Mouse (Mus musculus): ENCODE data around the gene Mrpl3. TPM values are rescaled to one million over a fixed set of nuclear protein-coding genes. Genes with fewer than 3 reads are reported as not detected.
"Not testable (repeated sequence)": the region's sequence is repeated elsewhere in the genome, so short reads cannot be mapped to it uniquely, and the experiment has no call there.

Gene Mrpl3
- total RNA-seq (2021) = 100 to 1,000 TPM; 193 to 216 TPM
- long read RNA-seq, experiment 1, transcript Mrpl3-205 (9 exons, 2,309 nt) = minor isoform, 5 of 127 reads
- long read RNA-seq, experiment 1, transcript Mrpl3-201 (10 exons, 3,972 nt) = major isoform, 112 of 127 reads
- long read RNA-seq, experiment 1, partial matches to known transcripts = 6 of 127 reads
- long read RNA-seq, experiment 1, other reads (novel, unspliced or antisense) = 3 of 127 reads
- long read RNA-seq, experiment 2, transcript Mrpl3-201 (10 exons, 3,972 nt) = major isoform, 71 of 87 reads
- long read RNA-seq, experiment 2, partial matches to known transcripts = 6 of 87 reads
- long read RNA-seq, experiment 2, other reads (novel, unspliced or antisense) = 10 of 87 reads

DNA sequence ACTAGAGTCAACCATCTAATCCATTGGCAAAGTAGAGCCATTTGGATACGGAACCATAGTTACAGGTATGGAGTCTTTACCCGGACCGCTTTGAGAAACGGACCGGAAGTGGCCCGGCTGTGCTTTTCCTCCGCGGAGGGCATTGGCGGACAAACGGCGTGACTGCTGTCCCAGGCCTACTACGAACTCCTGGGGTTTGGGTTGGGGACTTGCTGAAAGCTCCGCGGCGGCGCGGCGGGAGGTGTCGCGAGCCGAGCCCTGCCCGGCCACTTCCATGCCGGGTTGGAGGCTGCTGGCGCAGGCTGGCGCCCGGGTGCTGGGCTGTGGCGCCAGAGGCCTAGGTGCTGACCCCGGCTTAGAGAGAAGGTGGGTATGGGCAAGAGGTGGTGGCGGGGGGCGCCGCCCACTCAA lies at the start of gene Mrpl3:
TSS of gene Mrpl3 (plus strand) at position 93 of the 411 bp plus-strand sequence.
- DNase-seq = peak; percentile 85 to 94

DNA sequence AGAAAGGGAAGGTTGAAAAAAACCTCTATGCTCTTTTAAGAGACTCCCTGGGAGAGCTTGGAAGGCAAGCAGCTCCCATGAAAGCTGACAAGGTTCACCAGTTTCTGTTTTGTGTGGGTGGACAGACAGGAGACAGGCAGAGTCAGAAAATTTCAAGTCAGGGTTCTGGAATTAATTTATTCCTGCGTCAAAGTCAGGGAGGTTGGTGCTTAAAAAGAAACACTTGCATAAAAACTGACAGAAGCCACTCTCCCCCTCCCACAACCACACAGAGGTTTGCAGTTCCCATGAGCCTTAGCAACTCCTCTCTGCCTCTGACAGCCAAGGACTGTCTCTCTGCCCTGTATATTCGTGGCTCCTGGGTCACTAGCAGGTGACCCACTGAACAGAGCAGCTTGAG lies 42.3 kb upstream of the Mrpl3 start:
- DNase-seq = no peak

DNA sequence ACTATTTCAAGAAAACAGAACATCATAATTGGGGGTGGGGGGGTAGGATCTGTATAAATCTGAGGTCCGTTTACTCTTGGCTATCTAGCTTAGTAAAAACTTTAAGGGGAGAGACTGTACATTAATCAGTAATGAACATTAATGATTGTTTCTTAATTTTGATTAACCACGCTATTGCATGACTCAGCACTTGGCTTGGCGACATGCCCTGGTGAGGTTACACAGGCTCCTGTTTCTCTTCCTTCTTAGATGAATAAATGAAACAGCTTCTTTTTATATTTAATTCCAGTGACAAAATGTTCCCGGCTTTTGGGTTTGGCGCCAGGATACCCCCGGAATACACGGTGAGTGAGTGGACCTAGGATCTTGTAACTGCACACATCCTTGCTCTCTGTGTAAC lies 34.9 kb upstream of the Mrpl3 start:
- no peak for DNase-seq

DNA sequence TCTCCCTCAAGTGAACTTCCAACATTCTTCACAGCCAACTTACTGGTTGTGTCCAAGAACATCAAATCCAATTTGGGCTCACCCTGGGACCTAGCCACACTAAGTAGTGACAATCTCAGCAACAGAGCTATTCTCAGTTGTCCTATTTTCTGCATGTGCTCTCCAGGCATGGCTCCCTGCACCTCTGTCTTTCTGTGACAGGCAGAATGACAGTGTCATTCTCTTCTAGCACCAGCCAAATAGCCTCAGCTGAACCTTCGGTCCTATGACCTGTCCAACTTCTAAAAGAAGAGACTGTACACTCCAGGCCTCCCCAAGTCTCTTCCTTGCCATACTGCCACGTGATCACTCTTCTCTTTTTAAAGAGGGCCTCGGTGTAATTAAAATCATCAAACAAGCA lies 24.7 kb upstream of the Mrpl3 start:
- DNase-seq = peak; percentile 44 to 76

DNA sequence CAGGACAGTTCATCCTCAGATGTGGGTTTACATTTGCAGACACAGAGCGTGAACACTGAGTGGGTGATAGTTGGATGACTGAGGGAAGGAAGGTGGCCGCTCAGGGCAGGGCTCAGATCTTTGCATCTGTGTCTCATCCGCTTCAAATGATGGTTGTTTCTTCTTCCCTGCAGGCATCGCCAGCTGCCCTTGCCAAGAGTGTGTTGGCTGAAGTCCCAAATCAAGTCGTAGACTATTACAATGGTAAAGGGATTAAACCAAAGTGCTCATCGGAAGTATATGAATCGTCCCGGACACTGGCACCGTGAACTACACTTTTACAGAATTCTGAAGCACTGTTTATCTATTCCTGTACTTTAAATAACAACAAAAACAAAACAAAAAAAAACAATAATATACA lies 20.5 kb upstream of the Mrpl3 start:
- DNase-seq = no peak

DNA sequence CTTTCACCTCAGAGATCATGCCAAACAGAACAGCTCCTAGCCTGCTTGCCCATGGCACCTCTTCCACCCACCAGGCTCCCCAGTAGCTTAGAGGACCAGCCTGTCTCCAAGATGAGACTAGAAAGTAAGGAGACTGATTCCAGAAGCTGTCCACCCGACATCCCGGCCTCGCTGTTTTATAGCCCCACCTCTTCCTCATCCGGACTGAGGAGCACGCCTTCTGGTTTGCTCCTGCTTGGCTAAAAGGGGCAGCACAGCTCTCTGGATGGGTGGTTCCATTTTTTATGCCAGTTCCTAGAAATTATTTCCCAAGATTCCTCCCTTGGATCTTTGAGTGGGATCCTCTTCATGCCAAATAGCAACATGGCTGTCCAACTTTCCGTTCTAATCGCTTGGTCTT lies 19.4 kb upstream of the Mrpl3 start:
- DNase-seq = peak in 1 of 2 experiments; percentile 18

DNA sequence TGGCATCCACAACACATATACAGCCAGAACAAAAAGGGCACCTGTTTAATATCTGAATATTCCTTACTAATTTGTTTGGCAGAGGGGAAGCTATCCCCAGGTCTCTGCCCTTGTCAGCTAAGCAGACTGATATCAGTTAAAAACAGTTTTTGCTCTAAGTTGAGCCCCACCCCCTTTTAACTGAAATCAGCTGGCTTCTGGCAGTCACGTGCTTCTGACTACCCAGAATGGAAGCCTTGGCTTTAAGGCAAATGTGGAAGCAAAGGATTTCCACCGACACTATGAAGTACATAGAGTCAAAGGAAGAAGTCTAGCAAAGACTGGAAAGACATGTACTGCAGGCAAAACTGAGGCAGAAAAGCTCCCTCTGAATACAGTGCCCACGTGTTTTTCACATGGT lies 15.2 kb upstream of the Mrpl3 start:
- DNase-seq = no peak

DNA sequence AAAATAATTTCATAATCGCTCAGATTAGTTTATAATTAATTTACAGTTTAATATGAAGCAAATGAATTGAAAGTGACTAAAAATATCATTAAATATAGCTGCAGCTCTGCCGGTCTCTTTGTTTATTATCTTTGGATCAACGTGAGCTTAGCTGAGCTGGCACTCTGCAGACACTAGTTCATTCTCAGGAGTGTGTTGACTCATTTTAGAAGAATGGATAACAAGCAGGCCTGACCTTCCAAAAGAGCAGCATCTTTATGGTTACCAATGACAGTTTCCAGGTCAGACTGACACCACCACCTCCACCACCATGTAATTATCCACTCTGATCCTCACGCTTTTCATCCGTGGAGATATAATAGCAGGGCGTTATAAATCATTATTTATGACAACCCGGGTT lies 7.0 kb upstream of the Mrpl3 start:
- DNase-seq = no peak

DNA sequence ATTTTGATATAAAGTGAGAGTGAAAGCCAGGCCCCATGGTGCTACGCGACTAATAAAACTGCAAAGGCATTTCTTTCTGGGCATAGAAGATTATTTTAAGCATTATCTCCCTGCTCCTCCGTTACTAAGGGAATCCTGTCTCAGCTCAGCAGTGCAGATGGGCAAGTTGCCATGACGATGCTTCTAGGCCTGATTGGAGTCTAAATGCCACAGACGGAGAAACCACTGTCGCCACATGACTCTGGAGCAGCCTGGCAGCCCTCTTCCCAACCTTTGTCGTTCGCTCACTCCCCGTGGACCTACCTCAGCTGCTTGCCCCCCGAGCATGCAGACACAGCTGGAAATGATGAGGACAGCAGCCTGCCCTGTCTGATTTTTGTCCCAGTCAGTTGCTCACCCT lies 4.7 kb upstream of the Mrpl3 start:
- no peak for DNase-seq

DNA sequence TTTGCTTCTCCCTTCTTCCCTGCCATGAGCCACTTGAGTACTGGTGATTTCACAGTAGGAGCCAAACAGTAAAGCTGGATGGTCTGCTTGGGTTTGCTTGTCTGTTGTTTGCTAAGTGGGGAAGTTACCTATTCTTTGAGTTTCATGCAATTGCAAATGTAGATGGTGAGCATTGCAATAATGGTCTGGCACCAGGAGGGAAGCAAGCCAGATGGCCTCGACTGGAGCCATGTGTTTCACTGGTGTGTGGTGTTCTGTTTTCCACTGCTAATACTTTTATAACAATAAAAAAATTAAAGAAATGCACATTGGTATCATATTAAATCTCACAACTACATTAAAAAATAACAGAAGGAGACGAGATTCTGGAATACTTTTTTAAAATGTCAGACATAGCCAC lies 3.4 kb upstream of the Mrpl3 start:
- no peak for DNase-seq

DNA sequence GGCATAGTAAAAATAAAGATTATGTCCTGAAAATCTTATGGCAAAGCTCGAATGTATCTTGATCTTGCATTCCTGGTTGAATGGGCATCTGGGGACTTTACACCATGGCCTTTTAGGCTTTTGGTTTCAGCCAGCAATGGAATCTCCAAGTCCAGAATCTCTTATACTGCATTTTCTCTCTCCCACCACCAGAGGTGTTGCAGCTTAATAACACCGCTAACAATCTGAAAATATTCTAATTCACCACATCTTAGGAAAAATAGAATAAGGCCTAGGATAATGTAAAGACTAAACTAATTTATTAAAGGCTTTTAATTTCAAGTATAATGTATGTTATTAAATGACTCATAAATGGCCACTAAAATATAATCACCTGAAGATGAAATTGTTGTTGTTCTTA lies 2.8 kb upstream of the Mrpl3 start:
- DNase-seq = no peak

DNA sequence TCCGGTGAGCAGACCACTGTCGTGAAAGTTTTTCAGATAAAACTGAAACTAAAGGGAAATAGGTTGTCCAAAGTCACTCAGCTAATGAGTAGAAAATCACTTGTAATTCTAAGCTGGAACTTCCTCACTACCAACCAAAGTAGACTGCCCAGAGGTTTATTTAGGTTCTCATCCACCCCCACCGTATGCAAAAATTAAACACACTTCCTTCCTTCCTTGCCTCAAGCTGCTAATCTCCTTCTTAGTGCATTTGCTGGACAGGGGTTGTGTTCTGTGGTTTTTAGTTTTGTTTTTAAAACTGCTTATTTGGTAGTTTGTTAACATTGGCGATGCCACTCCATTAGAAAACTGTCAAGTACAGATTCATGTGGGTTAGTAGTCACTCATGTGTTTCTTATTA lies 773 bp downstream of the Mrpl3 start:
- DNase-seq = no peak

DNA sequence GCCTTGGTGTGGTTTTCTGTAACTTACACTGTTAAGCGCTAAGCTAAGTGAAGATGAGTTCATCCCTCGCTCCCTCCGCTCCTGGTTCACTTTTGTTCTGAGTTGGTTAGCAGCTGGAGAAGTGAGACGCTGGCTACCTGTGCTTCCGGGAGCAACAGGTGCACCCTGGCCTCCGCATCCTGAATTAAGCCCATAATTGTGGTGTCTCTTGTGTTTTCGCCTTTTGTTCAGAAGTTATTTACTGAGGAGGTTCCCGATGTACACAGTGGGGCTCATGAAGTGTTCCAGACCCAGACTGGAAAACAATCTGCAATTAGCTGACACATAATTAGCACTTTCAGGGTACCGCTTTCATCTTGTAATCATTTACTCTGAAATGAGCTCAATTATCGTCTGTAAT lies 16.1 kb downstream of the Mrpl3 start:
- no peak for DNase-seq

DNA sequence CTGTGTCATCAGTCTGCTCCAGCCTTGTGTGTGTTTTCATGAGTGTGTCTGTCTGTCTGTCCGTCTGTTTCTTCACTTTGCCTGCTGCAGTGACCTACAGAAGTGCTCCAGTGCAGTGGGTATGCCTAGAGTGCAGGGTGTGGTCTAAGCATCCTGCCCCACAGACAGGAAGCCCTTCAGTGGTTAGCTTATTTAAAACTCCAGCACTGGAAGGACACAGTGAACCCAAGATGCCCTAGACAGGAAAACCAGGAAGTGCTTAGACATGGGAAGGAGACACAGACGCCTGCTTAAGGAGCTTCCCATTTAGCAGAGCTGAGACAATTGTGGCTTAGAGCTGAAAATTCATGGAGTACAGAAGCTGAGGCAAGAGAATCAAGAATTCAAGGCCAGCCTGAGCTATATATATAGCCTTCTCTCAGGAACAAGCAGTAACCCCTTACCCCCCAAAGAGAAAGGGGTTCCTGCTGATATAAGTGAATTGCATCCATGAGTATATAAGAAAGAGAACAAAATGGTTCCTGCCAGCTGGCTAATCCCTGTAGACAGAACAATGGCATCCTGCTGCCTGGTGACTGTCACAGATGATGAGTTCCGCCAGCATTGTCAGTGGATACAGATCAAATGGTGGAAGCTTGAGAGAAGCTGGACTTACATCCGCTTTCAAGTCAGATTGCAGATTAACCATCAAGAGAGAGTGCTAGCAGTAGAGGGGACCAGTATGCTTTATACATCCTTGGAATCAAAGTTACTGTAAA lies 20.1 kb downstream of the Mrpl3 start:
- no peak for DNase-seq

DNA sequence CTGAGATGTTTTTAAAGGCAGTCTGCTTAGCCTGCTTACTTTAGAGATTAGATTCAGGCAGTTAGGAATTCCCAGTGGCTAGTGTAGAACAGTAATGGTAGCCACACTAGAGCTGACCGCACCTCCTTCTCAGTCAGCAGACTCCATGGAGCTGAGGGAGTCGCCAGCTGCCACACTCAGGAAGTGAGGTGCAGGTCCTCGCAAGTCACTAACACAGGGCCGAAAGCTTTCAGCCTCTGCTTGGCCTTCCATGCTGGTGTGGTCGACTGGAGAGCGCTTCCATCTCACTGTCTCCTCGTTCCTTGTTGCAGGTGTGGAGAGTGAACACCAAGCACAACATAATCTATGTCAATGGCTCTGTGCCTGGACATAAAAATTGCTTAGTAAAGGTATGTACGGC lies 21.8 kb downstream of the Mrpl3 start:
- DNase-seq = no peak

DNA sequence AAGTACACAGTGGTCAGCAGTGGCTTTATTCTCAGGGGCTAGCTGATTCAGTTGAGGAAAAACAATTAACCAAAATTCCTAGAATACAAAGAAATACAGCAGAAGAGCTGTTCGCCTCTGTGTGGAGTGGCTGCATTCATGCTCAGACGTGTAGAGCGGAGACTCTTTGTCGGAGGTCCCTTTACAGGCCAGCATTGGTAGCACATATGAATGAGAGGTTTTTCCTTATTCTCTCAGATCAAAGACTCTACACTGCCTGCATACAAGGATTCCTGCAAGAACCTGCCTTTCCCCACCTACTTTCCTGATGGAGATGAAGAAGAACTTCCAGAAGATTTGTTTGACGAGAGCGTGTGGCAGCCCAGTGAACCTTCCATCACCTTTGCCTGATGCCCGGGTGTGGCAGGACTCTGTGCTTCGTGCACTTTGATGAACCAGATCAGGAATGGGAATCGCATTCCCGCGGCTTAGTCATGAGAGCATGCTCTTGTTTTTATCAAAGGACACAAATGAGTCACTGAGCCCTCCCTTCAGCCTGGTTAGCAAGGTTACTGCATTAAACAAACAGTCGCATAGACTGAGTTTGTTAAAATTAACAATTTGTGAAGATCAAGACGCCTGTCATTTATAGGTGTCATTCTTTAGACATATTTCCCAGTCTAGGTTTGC lies 23.9 kb downstream of the Mrpl3 start:
- DNase-seq = no peak

DNA sequence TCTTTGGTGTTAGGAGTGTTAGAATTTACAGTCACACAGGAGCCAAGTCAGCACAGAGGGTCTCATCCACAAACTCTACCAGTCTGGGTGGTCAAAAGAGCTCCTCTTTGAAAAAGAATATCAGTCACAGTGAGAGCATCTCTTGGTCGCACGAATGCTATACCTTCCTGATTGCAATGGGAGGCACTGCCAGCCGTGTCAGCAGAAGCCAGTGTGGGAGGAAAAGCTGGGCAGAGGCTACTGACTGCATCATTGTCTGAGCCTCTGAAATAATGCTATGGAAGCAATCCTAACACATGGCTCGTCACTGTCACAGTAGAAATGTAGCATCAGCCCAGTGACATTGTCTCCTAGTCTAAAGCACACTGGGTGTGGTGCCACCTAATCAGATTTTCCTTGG lies 25.4 kb downstream of the Mrpl3 start:
- no peak for DNase-seq

DNA sequence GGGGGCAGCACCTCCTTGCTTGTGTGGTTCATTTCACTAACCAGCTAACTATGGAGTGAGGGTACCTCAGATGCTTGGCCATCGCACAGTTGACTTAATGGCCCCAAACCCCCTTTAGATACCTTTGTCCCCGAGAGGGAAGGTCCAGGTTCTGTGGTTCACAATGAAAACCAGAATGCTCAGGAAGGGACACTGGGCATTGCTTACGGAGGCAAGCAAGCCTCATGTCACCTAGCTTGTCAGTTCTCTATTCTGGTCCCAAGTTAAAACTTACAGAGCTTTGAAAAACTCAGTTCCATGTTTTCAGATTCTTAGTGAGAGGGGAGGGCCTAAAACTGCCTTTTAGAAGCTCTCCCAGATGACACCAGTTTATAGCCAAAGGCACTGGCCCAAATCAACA lies 27.2 kb downstream of the Mrpl3 start:
- DNase-seq = no peak

DNA sequence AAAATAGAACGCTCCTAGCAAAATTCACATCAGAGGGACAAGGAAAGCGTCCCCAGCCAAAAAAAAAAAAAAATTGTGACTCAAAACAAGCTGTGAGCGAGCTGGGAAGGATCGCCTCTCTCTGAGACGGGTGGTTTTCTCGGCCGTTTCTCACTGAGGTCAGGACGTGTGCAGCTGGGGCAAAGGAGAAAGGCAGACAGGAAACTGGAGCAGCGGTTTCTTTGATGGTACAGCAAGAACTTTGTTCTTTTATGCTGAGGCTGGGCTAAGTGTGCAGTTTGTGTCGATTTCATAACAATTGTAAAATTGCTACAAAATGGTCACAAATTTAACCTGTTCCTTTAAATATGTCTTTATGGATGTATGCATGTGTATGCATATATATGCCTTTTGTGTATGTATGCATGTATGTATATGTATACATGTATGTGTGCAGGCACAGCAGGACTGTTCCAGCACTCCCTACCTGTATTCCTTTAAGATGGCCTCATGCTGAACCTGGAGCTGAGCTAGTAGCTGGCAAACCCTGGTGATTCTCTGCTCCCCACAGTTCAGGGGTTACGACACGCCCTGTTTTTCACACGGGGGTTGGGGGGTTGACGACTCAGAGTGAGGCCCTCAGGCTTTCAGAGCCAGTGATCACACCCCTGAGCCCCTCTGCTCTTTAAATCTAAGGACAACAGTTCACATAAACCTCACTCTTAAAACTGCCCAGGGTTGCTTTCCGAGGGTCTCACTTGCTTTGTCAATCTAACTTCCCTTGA lies 48.0 kb downstream of the Mrpl3 start:
- DNase-seq = no peak

DNA sequence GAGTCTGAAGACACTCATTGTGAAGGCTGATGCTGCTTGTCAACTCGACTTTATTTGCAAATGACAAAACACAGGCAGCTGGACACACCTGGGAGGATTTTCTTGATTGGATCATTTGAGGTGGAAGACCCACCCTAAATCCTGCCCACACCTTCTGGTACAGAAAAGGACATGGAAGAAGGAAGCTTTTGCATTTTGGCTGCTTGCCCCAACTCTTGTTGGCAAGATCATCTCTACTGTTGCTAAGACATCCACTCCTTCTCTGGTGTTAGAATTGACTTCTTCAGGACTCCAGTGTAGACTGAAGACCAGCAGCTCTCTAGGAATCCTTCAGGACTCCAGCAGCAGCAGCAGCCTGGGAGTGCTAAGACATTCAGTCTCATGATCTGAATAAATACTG lies 48.9 kb downstream of the Mrpl3 start:
- DNase-seq = no peak

DNA sequence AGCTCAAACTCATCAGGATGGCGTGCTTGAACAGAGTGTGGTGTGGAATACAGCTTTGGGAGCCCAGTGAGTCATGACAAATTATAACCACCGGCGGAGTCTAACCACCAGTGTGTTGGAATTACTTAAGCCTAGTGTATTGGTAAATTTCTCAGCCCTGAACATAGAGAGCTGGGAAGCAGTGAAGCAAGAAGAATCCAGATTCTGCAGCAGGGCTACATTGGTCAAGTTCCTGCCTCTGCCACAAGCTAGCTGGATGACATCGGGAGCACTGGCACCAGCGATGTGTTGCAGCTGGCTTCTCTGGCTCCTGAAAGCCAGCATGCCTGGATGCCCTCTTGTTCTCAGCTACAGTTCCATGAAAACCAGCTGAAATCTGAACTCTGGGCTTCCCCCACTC lies 50.9 kb downstream of the Mrpl3 start:
- DNase-seq = no peak

DNA sequence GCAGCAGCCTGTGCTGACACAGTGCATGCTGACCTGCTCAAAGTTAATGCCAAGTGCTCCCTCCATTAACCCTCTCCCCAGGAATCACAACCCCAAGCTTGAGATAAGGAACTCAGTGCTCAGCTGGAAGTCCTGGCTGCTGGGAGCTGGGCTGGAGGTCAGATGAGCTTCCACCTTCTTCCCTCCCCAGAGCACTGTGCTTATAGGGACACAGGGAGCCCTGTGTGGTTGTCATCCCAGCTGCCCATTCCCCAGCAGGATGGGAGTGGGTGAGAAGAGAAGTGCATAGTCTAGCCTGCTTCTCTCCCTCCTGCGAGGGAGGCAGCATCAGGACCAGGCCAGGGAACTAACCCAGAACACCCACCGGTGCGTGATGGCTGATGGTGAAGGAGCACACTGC lies 72.2 kb downstream of the Mrpl3 start:
- not testable (repeated sequence) for DNase-seq

Measured in heart, adult 18-20 months (tissue).